Comparison of ENCODE assay signal across 8 mouse cellular contexts in the genomic region with DNA sequence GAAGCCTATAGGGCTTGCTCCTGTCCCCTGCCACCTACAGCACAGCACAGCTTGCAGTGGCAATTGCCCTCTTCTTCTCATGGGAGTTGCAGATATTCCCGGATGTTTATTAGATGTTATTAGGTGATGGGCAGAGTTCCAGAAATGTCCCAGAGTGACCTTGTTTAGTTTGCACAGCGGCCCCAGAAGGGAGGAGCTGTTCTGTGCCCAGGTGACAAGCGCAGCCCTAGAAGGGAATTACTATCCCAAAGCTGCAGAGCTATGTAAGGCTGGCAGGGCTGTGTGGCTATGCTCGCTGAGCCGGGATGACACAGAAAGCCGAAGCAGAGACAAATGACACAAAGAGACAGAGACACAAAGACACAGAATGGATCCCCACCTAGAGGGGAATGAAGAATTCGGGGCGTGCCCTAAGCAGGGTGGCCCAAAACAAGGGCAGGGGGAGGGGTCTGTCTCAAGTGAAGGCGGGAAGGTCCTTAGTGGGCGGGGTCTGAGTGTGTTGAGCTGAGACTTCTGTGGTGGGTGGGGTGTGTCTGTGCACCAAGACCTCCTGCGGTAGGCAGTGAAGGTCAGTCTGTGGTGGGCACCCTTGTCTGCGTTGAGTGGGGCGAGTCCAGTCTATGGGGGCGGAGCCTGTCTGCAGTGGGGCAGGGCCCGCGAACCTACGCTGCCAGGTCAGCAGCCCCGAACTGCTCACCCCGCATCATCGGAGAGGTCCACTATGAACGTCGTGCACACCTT. TPM values are rescaled to one million over a fixed set of nuclear protein-coding genes. Genes with fewer than 3 reads are reported as not detected.
DNase-seq lines count a peak whose midpoint lies in the region; ATAC-seq and TF ChIP-seq lines count a peak whose summit lies in the region.

No protein-coding gene starts in this region.

- 4% methylated on average over 21 of the region's 22 CpGs for WGBS in kidney, adult 2 months
- 1% methylated on average over 22 of the region's 22 CpGs for WGBS in lung, embryonic 15.5 days
- 3% methylated on average over 22 of the region's 22 CpGs for WGBS in neural tube, embryonic 15.5 days

- peak overlapping the region; percentile 85 for H3K4me2 ChIP-seq in lung, embryonic 15.5 days
- peak overlapping the region; percentile 95 for H3K4me2 ChIP-seq in neural tube, embryonic 15.5 days

- peak; percentile 61 for DNase-seq in urinary bladder, postnatal 14 days (ENCODE audit: low spot score)
- DNase-seq in urinary bladder, postnatal 10 days (ENCODE audit: low spot score), result no peak
- peak; percentile 48 for DNase-seq in heart, adult 8-10 months (ENCODE audit: low spot score)
- DNase-seq in kidney, adult 2 months, result peak; percentile 66

- TF ChIP-seq POLR2A in cortical plate, adult 2 months (IDR thresholded peaks at IDR 0.05; ENCODE audit: extremely low read depth, insufficient read depth, low read length), result no peak
- no peak for TF ChIP-seq POLR2A in kidney, adult 2 months (IDR thresholded peaks at IDR 0.05; ENCODE audit: low read depth, low read length)

- peak overlapping the region; percentile 62 for H3K4me3 ChIP-seq in cortical plate, adult 2 months (ENCODE audit: insufficient read depth, low read length)
- peak overlapping the region; percentile 70 for H3K4me3 ChIP-seq in kidney, adult 2 months (ENCODE audit: insufficient read depth, low read depth, low read length)
- H3K4me3 ChIP-seq in lung, embryonic 15.5 days, result peak overlapping the region; percentile 63
- peak overlapping the region; percentile 64 for H3K4me3 ChIP-seq in neural tube, embryonic 15.5 days (replicated peaks)

- H3K36me3 ChIP-seq in kidney, adult 2 months (ENCODE audit: control insufficient read depth, insufficient read depth, low read length), result no peaks in the 10 kb centered on the region
- H3K36me3 ChIP-seq in lung, embryonic 15.5 days, result no peaks in the 10 kb centered on the region
- H3K36me3 ChIP-seq in neural tube, embryonic 15.5 days, result no peaks in the 10 kb centered on the region

- TF ChIP-seq CTCF in cortical plate, adult 2 months (IDR thresholded peaks at IDR 0.05; ENCODE audit: extremely low read depth, insufficient read depth, low read length), result no peak
- TF ChIP-seq CTCF in kidney, adult 2 months (conservative IDR thresholded peaks at IDR 0.05; ENCODE audit: insufficient read depth, insufficient read length, low read depth, low read length), result no peak

- H3K27me3 ChIP-seq in kidney, adult 2 months (replicated peaks; ENCODE audit: control insufficient read depth, insufficient read depth, low read length), result no peaks in the 10 kb centered on the region
- no peaks in the 10 kb centered on the region for H3K27me3 ChIP-seq in lung, embryonic 15.5 days
- H3K27me3 ChIP-seq in neural tube, embryonic 15.5 days (replicated peaks), result peaks cover 7% of the 10 kb centered on the region; the same call in 1 of the 2 replicates

- peaks cover 1% of the 10 kb centered on the region; the same call in 1 of the 2 replicates for H3K4me1 ChIP-seq in cortical plate, adult 2 months (ENCODE audit: control insufficient read depth, insufficient read depth, low read length)
- 0 out of 2 replicates have a peak, but pooled peaks cover 5% of the 10 kb centered on the region for H3K4me1 ChIP-seq in kidney, adult 2 months (ENCODE audit: control insufficient read depth, insufficient read depth, low read length)
- H3K4me1 ChIP-seq in lung, embryonic 15.5 days, result peaks cover 33% of the 10 kb centered on the region
- peaks cover 16% of the 10 kb centered on the region for H3K4me1 ChIP-seq in neural tube, embryonic 15.5 days

- peak overlapping the region; percentile 72 for H3K9ac ChIP-seq in lung, embryonic 15.5 days
- peak overlapping the region; percentile 65 for H3K9ac ChIP-seq in neural tube, embryonic 15.5 days (replicated peaks)

- peak overlapping the region; percentile 20; the same call in 1 of the 2 replicates for H3K27ac ChIP-seq in cortical plate, adult 2 months (ENCODE audit: insufficient read depth, low read length)
- H3K27ac ChIP-seq in kidney, adult 2 months (ENCODE audit: insufficient read depth, low read depth, low read length), result peak overlapping the region; percentile 74
- peak overlapping the region; percentile 94 for H3K27ac ChIP-seq in lung, embryonic 15.5 days
- peak overlapping the region; percentile 72 for H3K27ac ChIP-seq in neural tube, embryonic 15.5 days (replicated peaks)

- peak; percentile 64 for ATAC-seq in lung, embryonic 15.5 days (ENCODE audit: borderline replicate concordance, extremely low read depth, low FRiP score, low TSS enrichment)
- peak; percentile 57 for ATAC-seq in neural tube, embryonic 15.5 days (ENCODE audit: low FRiP score)
- no peak for ATAC-seq in erythroid progenitor cell, adult 5-6 weeks (replicated peaks; ENCODE audit: low FRiP score, poor library complexity, severe bottlenecking)

- no peaks in the 10 kb centered on the region for H3K9me3 ChIP-seq in lung, embryonic 15.5 days
- H3K9me3 ChIP-seq in neural tube, embryonic 15.5 days (replicated peaks), result no peaks in the 10 kb centered on the region

RNA-seq across cellular contexts. Expression of a gene that starts 0.7 kb away (rescaled TPM):
- 29.1 and 35.1 TPM in 2 replicates for polyA plus RNA-seq in cortical plate, adult 2 months (2012; rRNA removed)
- 10 to 100 TPM; 23.8 to 36.3 (median 25.4) TPM for total RNA-seq in heart, adult 8-10 months (2022)
- polyA plus RNA-seq in kidney, adult 2 months (2012; rRNA removed), result 17.9 and 18.2 TPM in 2 replicates
- polyA plus RNA-seq in lung, embryonic 15.5 days (2015; fragmentation: Nextera tagmentation; extraction: Ambion mirVana), result 19.1 and 20.0 TPM in 2 replicates
- 9.4 and 12.0 TPM in 2 replicates for polyA plus RNA-seq in neural tube, embryonic 15.5 days (2015; fragmentation: Nextera tagmentation; extraction: Ambion mirVana)
- not detected in 2 replicates for total RNA-seq in erythroid progenitor cell, adult 5-6 weeks (2015; ENCODE audit: low replicate concordance)
- total RNA-seq in erythroid progenitor cell, adult 5-6 weeks (2017; ENCODE audit: low replicate concordance), result not detected in 2 replicates

RNA-seq across cellular contexts. Expression of a gene that starts 2.2 kb away (rescaled TPM):
- polyA plus RNA-seq in cortical plate, adult 2 months (2012; rRNA removed), result 0.35 and 0.55 TPM in 2 replicates
- total RNA-seq in heart, adult 8-10 months (2022), result 1,000 to 10,000 TPM; 1,032 to 1,216 (median 1,081) TPM
- polyA plus RNA-seq in kidney, adult 2 months (2012; rRNA removed), result 0.14 and 3.2 TPM in 2 replicates
- 1.7 and 2.3 TPM in 2 replicates for polyA plus RNA-seq in lung, embryonic 15.5 days (2015; fragmentation: Nextera tagmentation; extraction: Ambion mirVana)
- polyA plus RNA-seq in neural tube, embryonic 15.5 days (2015; fragmentation: Nextera tagmentation; extraction: Ambion mirVana), result 0.75 and 0.79 TPM in 2 replicates
- not detected in 2 replicates for total RNA-seq in erythroid progenitor cell, adult 5-6 weeks (2015; ENCODE audit: low replicate concordance)
- not detected in 2 replicates for total RNA-seq in erythroid progenitor cell, adult 5-6 weeks (2017; ENCODE audit: low replicate concordance)

RNA-seq across cellular contexts. Expression of a gene that starts 34.0 kb away (rescaled TPM):
- 164 and 167 TPM in 2 replicates for polyA plus RNA-seq in cortical plate, adult 2 months (2012; rRNA removed)
- total RNA-seq in heart, adult 8-10 months (2022), result under 1 TPM; 0.11 to 0.33 (median 0.20) TPM
- 0.50 and 0.64 TPM in 2 replicates for polyA plus RNA-seq in kidney, adult 2 months (2012; rRNA removed)
- 3.1 TPM in 2 replicates for polyA plus RNA-seq in lung, embryonic 15.5 days (2015; fragmentation: Nextera tagmentation; extraction: Ambion mirVana)
- polyA plus RNA-seq in neural tube, embryonic 15.5 days (2015; fragmentation: Nextera tagmentation; extraction: Ambion mirVana), result 27.3 and 29.5 TPM in 2 replicates
- total RNA-seq in erythroid progenitor cell, adult 5-6 weeks (2015; ENCODE audit: low replicate concordance), result not detected in 2 replicates
- total RNA-seq in erythroid progenitor cell, adult 5-6 weeks (2017; ENCODE audit: low replicate concordance), result not detected in 2 replicates

RNA-seq across cellular contexts. Expression of a gene that starts 37.5 kb away (rescaled TPM):
- 336 TPM in 2 replicates for polyA plus RNA-seq in cortical plate, adult 2 months (2012; rRNA removed)
- 1 to 10 TPM; 1.0 to 1.5 (median 1.3) TPM for total RNA-seq in heart, adult 8-10 months (2022)
- 2.7 and 3.9 TPM in 2 replicates for polyA plus RNA-seq in kidney, adult 2 months (2012; rRNA removed)
- 0.60 and 0.92 TPM in 2 replicates for polyA plus RNA-seq in lung, embryonic 15.5 days (2015; fragmentation: Nextera tagmentation; extraction: Ambion mirVana)
- 48.2 and 58.3 TPM in 2 replicates for polyA plus RNA-seq in neural tube, embryonic 15.5 days (2015; fragmentation: Nextera tagmentation; extraction: Ambion mirVana)
- total RNA-seq in erythroid progenitor cell, adult 5-6 weeks (2015; ENCODE audit: low replicate concordance), result not detected in 2 replicates
- not detected in 2 replicates for total RNA-seq in erythroid progenitor cell, adult 5-6 weeks (2017; ENCODE audit: low replicate concordance)

RNA-seq across cellular contexts. Expression of a gene that starts 55.5 kb away (rescaled TPM):
- 0.08 and 0.30 TPM in 2 replicates for polyA plus RNA-seq in cortical plate, adult 2 months (2012; rRNA removed)
- total RNA-seq in heart, adult 8-10 months (2022), result not detected
- polyA plus RNA-seq in kidney, adult 2 months (2012; rRNA removed), result 0.14 and 0.19 TPM in 2 replicates
- 0.09 TPM in 1 of 2 replicates, not detected in the other for polyA plus RNA-seq in lung, embryonic 15.5 days (2015; fragmentation: Nextera tagmentation; extraction: Ambion mirVana)
- polyA plus RNA-seq in neural tube, embryonic 15.5 days (2015; fragmentation: Nextera tagmentation; extraction: Ambion mirVana), result not detected in 2 replicates
- not detected in 2 replicates for total RNA-seq in erythroid progenitor cell, adult 5-6 weeks (2015; ENCODE audit: low replicate concordance)
- not detected in 2 replicates for total RNA-seq in erythroid progenitor cell, adult 5-6 weeks (2017; ENCODE audit: low replicate concordance)

Comparison
In these comparisons a context has a peak if more than half of its experiments do, and no peak if none do; other contexts are left out.
1. H3K27ac ChIP-seq: peak in every context shown above with its lines; median percentile 94 in lung, embryonic 15.5 days; 74 in kidney, adult 2 months; 72 in neural tube, embryonic 15.5 days; 20 in cortical plate, adult 2 months.